Mouse (Mus musculus) CH12.LX (cell line): ENCODE results near the gene Ncoa3. TPM values are rescaled to one million over a fixed set of nuclear protein-coding genes. Genes with fewer than 3 reads are reported as not detected.

Source experiments
- DNase-seq: peaks from one replicate; pipeline ENCODE4 v3.0.0-alpha.2; 2013; ENCODE audit errors: extremely low read depth
- H3K27ac ChIP-seq: 2 replicates; pipeline ENCODE4 v1.5.1; 2012; ENCODE audit warnings: low read depth, mild to moderate bottlenecking, control low read depth, moderate library complexity; ENCODE audit not compliant: insufficient read depth
- H3K27me3 ChIP-seq: replicated peaks from 2 replicates; pipeline ENCODE3; 2012; ENCODE audit warnings: inconsistent platforms
- H3K36me3 ChIP-seq, 2 experiments: replicated peaks in 1 of 2; 2 replicates each; pipeline versions ENCODE3 to v1.6.1; 2012; ENCODE audit warnings: inconsistent platforms in 1 of 2, low read length in 1 of 2, mild to moderate bottlenecking in 1 of 2, mixed read lengths in 1 of 2, moderate library complexity in 1 of 2; ENCODE audit not compliant: control insufficient read depth in 1 of 2, insufficient read depth in 1 of 2
- H3K4me1 ChIP-seq, 2 experiments: 2 replicates each; pipeline ENCODE4 v1.6.1; 2012; ENCODE audit warnings: inconsistent platforms in 1 of 2, moderate library complexity in 1 of 2; ENCODE audit not compliant: insufficient read depth in 2 of 2, control insufficient read depth in 1 of 2
- H3K4me2 ChIP-seq: 2 replicates; pipeline ENCODE4 v1.6.1; 2012; ENCODE audit warnings: low read depth, mild to moderate bottlenecking, control low read depth; ENCODE audit not compliant: poor library complexity, insufficient read depth, severe bottlenecking
- H3K4me3 ChIP-seq, 3 experiments: fragments of 150-350 bp in 1 of 3; sonication (generic) in 1 of 3; replicated peaks in 1 of 3; 2 replicates each; pipeline versions ENCODE3 to v1.5.1; 2011 to 2012; ENCODE audit warnings: low read depth in 2 of 3, low read length in 2 of 3, mild to moderate bottlenecking in 2 of 3, moderate library complexity in 2 of 3, control low read depth in 1 of 3, improper control_type of control experiment in 1 of 3, inconsistent platforms in 1 of 3, mixed read lengths in 1 of 3; ENCODE audit not compliant: poor library complexity in 1 of 3
- H3K79me2 ChIP-seq: replicated peaks from 2 replicates; pipeline ENCODE4 v1.6.1; 2012; ENCODE audit warnings: mild to moderate bottlenecking, moderate library complexity; ENCODE audit not compliant: control insufficient read depth, poor library complexity, insufficient read depth, severe bottlenecking; ENCODE audit errors: extremely low read depth
- H3K9ac ChIP-seq: 2 replicates; pipeline ENCODE4 v1.6.1; 2012; ENCODE audit warnings: low read depth, mild to moderate bottlenecking, control low read depth, moderate library complexity; ENCODE audit not compliant: insufficient read depth
- H3K9me3 ChIP-seq: replicated peaks from 2 replicates; pipeline ENCODE3; 2012; ENCODE audit warnings: low read length, inconsistent platforms, mixed read lengths
- BHLHE40 ChIP-seq: IDR thresholded peaks from 2 replicates; pipeline ENCODE4 v1.6.1; 2011; ENCODE audit warnings: mild to moderate bottlenecking, low read depth, low read length, improper control_type of control experiment
- CTCF ChIP-seq, 2 experiments: IDR thresholded peaks in 1 of 2; conservative IDR thresholded peaks in 1 of 2; 2 replicates each; pipeline ENCODE4 v1.5.1; 2011 to 2012; ENCODE audit warnings: low read depth in 2 of 2, low read length in 2 of 2, improper control_type of control experiment in 1 of 2, inconsistent platforms in 1 of 2, mild to moderate bottlenecking in 1 of 2, moderate library complexity in 1 of 2
- E2F4 ChIP-seq: IDR thresholded peaks from 2 replicates; pipeline ENCODE4 v1.6.1; 2011; ENCODE audit warnings: low read depth, low read length, improper control_type of control experiment; ENCODE audit not compliant: insufficient replicate concordance
- HCFC1 ChIP-seq: IDR thresholded peaks from 2 replicates; pipeline ENCODE4 v1.6.1; 2012; ENCODE audit warnings: low read depth, mild to moderate bottlenecking, inconsistent platforms, low read length, improper control_type of control experiment
- IRF4 ChIP-seq: IDR thresholded peaks from 2 replicates; pipeline ENCODE4 v1.6.1; 2014; ENCODE audit warnings: low read depth, mild to moderate bottlenecking, inconsistent platforms, low read length, improper control_type of control experiment
- JUN ChIP-seq: IDR thresholded peaks from 2 replicates; pipeline ENCODE4 v1.6.1; 2011; ENCODE audit warnings: low read depth, mild to moderate bottlenecking, low read length, improper control_type of control experiment, moderate library complexity; ENCODE audit not compliant: insufficient read depth
- JUND ChIP-seq: conservative IDR thresholded peaks from 2 replicates; pipeline ENCODE4 v1.6.1; 2011; ENCODE audit warnings: low read depth, low read length, improper control_type of control experiment
- MAFK ChIP-seq: IDR thresholded peaks from 2 replicates; pipeline ENCODE4 v1.6.1; 2011; ENCODE audit warnings: low read length, improper control_type of control experiment; ENCODE audit not compliant: insufficient replicate concordance
- MAZ ChIP-seq: IDR thresholded peaks from 2 replicates; pipeline ENCODE4 v1.6.1; 2012; ENCODE audit warnings: low read depth, mild to moderate bottlenecking, inconsistent platforms, low read length, improper control_type of control experiment, moderate library complexity
- NELFE ChIP-seq: IDR thresholded peaks from 2 replicates; pipeline ENCODE4 v1.6.1; 2011; ENCODE audit warnings: low read depth, low read length, improper control_type of control experiment
- POLR2AphosphoS2 ChIP-seq: IDR thresholded peaks from 2 replicates; pipeline ENCODE4 v1.6.1; 2011; ENCODE audit warnings: low read depth, low read length, improper control_type of control experiment
- UBTF ChIP-seq: IDR thresholded peaks from 2 replicates; pipeline ENCODE4 v1.6.1; 2012; ENCODE audit warnings: low read depth, mild to moderate bottlenecking, inconsistent platforms, low read length, improper control_type of control experiment, moderate library complexity
- USF1 ChIP-seq: IDR thresholded peaks from 2 replicates; pipeline ENCODE4 v1.6.1; 2014; ENCODE audit warnings: low read depth, mild to moderate bottlenecking, inconsistent platforms, low read length, improper control_type of control experiment
- ZKSCAN1 ChIP-seq: IDR thresholded peaks from 2 replicates; pipeline ENCODE4 v1.6.1; 2012; ENCODE audit warnings: low read depth, inconsistent platforms, low read length, improper control_type of control experiment, borderline replicate concordance
- ZMIZ1 ChIP-seq: IDR thresholded peaks from 2 replicates; pipeline ENCODE4 v1.6.1; 2012; ENCODE audit warnings: low read depth, mild to moderate bottlenecking, inconsistent platforms, low read length, improper control_type of control experiment
- ZNF384 ChIP-seq: IDR thresholded peaks from 2 replicates; pipeline ENCODE4 v1.6.1; 2012; ENCODE audit warnings: low read depth, low read length, improper control_type of control experiment, inconsistent platforms
- dilution Hi-C: fragments of 300-500 bp; cut with MboI; formaldehyde crosslinking; loops from 2 replicates; pipeline ENCODE4 v1.14.3; 2020; ENCODE audit warnings: low sequenced_read_pairs; ENCODE audit not compliant: extremely low pct_unique_long_range_greater_than_20kb, extremely low pct_ligation_motif_present
- in situ Hi-C: fragments of 300-500 bp; cut with MboI; formaldehyde crosslinking; loops from 3 replicates; pipeline ENCODE4 v1.14.3; 2019; ENCODE audit warnings: low sequenced_read_pairs, low pct_ligation_motif_present, low pct_unique_long_range_greater_than_20kb, mixed read lengths
- polyA plus RNA-seq: library from polyadenylated mRNA; unstranded; fragments of >175 nt; gene quantifications from 2 replicates; pipeline ENCODE4 v1.2.1, GENCODE M21; 2012; ENCODE audit warnings: low read depth; ENCODE audit not compliant: insufficient read length
- total RNA-seq, 2 experiments: library from RNA; depleted of rRNA; stranded (reverse); fragments of 300-350 nt in 1 of 2; fragments of >200 nt in 1 of 2; gene quantifications; 2 replicates each; pipeline ENCODE4 v1.2.3; 2012 to 2014

The Ncoa3 gene
- total and polyA plus RNA-seq, 3 experiments = 13.4 to 21.9 (median 17.1) TPM

- H3K27ac ChIP-seq = no peak overlapping the region
- in situ Hi-C loops = no loop called here
Measured at GRCm38 (mm10) chr2:165958556-165958955, 33.9 kb upstream of the Ncoa3 start.

GRCm38 (mm10) chr2:165960695-165961094 is 31.7 kb upstream of the Ncoa3 start:
- TF ChIP-seq UBTF = no peak
- TF ChIP-seq, all 38 proteins: peak for 0
- in situ Hi-C loops = no loop called here
- no peak overlapping the region for H3K4me3 ChIP-seq

More at GRCm38 (mm10) chr2:165958556-165958955, 33.9 kb upstream of the Ncoa3 start:
- no peak overlapping the region for H3K4me2 ChIP-seq
- H3K4me1 ChIP-seq = peaks cover 9 to 21% of the 10 kb centered on the region in 2 experiments
- no peaks in the 10 kb centered on the region for H3K79me2 ChIP-seq
- no peak for DNase-seq
- H3K36me3 ChIP-seq = no peaks in the 10 kb centered on the region
- H3K9ac ChIP-seq = no peak overlapping the region
- no peak for TF ChIP-seq JUND
- TF ChIP-seq MAZ = no peak
- no peak for TF ChIP-seq ZNF384
- no peak for TF ChIP-seq MAFK
- TF ChIP-seq BHLHE40 = no peak
- no peak for TF ChIP-seq E2F4
- no peak for TF ChIP-seq JUN
- TF ChIP-seq ZMIZ1 = no peak
- TF ChIP-seq NELFE = no peak
- no peak for TF ChIP-seq HCFC1
- TF ChIP-seq USF1 = no peak
- TF ChIP-seq CTCF (conservative IDR thresholded peaks at IDR 0.05 in 1 of 2, IDR thresholded peaks at IDR 0.05 in 1 of 2; ENCODE audit: low read depth in 2 of 2, low read length in 2 of 2) = no peak
- H3K27me3 ChIP-seq = no peaks in the 10 kb centered on the region
- dilution Hi-C loops = no loop called here
- H3K4me3 ChIP-seq = no peak overlapping the region
- H3K9me3 ChIP-seq = no peaks in the 10 kb centered on the region

GRCm38 (mm10) chr2:165962824-165963223 is 29.6 kb upstream of the Ncoa3 start:
- H3K9me3 ChIP-seq = no peaks in the 10 kb centered on the region
- no peak overlapping the region for H3K4me3 ChIP-seq
- no peak for DNase-seq
- H3K4me1 ChIP-seq = peaks cover 1 to 10% of the 10 kb centered on the region in 2 experiments; a peak in 2 of 4 replicates
- no peaks in the 10 kb centered on the region for H3K27me3 ChIP-seq
- no peaks in the 10 kb centered on the region for H3K79me2 ChIP-seq
- no peak overlapping the region for H3K27ac ChIP-seq
- TF ChIP-seq IRF4 (no peak), HCFC1 (no peak), MAFK (no peak), POLR2AphosphoS2 (no peak), ZKSCAN1 (no peak)
- TF ChIP-seq, all 38 proteins: peak for 0
- H3K9ac ChIP-seq = no peak overlapping the region
- H3K4me2 ChIP-seq = no peak overlapping the region
- in situ Hi-C loops (no loop called here), dilution Hi-C loops (no loop called here)
- no peaks in the 10 kb centered on the region for H3K36me3 ChIP-seq

More at GRCm38 (mm10) chr2:165960695-165961094, 31.7 kb upstream of the Ncoa3 start:
- Histone ChIP-seq H3K4me1 (peaks cover 9 to 21% of the 10 kb centered on the region in 2 experiments), H3K9me3 (no peaks in the 10 kb centered on the region), H3K27me3 (no peaks in the 10 kb centered on the region), H3K27ac (no peak overlapping the region), H3K9ac (no peak overlapping the region), H3K4me2 (no peak overlapping the region), H3K79me2 (no peaks in the 10 kb centered on the region), H3K36me3 (no peaks in the 10 kb centered on the region)
- no peak for DNase-seq
- dilution Hi-C loops = no loop called here
